Mouse (Mus musculus): ENCODE data around the gene Gpx6. TPM values are rescaled to one million over a fixed set of nuclear protein-coding genes. Genes with fewer than 3 reads are reported as not detected.

The Gpx6 gene
- polyA plus RNA-seq, 1 experiment from 2014 or later = 11.8 TPM

DNA sequence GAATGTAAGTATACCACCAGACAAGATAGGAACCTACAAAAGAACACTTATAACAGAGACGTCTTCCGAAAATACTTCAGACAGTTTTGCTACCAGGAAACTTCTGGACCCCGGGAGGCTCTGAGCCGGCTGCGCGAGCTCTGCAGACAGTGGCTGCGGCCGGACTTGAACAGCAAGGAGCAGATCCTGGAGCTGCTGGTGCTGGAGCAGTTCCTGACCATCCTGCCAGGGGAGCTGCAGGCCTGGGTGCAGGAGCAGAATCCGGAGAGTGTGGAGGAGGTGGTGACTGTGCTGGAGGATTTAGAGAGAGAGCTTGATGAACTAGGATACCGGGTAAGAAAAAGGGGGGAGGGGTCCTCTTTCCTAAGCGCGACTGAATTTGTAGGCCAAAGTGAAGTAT lies 51.8 kb downstream of the Gpx6 start:
- Histone ChIP-seq H3K9ac (replicated peaks; ENCODE audit: low read length) (peak overlapping the region; percentile 41), H3K4me3 (ENCODE audit: low read length) (peak overlapping the region; percentile 89), H3K27me3 (ENCODE audit: insufficient read depth, low read length) (no peaks in the 10 kb centered on the region), H3K4me1 (ENCODE audit: insufficient read depth, low read length) (peaks cover 19% of the 10 kb centered on the region), H3K27ac (ENCODE audit: low read length) (no peak overlapping the region), H3K36me3 (ENCODE audit: insufficient read depth, low read length) (peaks cover 11% of the 10 kb centered on the region), H3K4me2 (replicated peaks; ENCODE audit: low read depth, low read length) (peak overlapping the region; percentile 71), H3K9me3 (ENCODE audit: low read length) (no peaks in the 10 kb centered on the region)
- no peak for ATAC-seq (ENCODE audit: low FRiP score, low TSS enrichment)
- WGBS = 69% methylated on average over 12 of the region's 12 CpGs

DNA sequence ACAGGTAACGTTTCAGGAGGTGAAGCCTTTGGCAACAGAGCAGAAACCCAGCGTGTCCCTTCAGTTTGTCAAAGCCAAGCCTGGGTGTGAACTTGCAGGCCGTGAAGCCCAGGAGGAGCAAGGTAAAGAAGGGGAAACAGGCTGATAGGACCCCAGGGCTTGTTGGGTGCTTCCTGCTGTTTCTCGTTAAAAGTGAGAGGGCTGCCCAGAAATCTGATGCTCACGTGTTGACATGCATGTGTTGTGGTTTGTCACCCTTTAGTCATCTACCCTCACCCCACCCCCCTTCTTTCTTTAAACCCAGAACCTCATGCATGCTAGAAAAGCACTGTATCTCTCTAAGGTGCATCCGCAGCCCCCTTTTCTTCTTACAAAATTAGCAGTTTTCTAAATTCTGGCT lies 54.7 kb downstream of the Gpx6 start:
- no peak overlapping the region for H3K9ac ChIP-seq (replicated peaks; ENCODE audit: low read length)
- ATAC-seq (ENCODE audit: low FRiP score, low TSS enrichment) = no peak
- H3K4me2 ChIP-seq (replicated peaks; ENCODE audit: low read depth, low read length) = no peak overlapping the region
- peaks cover 19% of the 10 kb centered on the region for H3K4me1 ChIP-seq (ENCODE audit: insufficient read depth, low read length)
- no peaks in the 10 kb centered on the region for H3K27me3 ChIP-seq (ENCODE audit: insufficient read depth, low read length)
- no peak overlapping the region for H3K27ac ChIP-seq (ENCODE audit: low read length)
- no peaks in the 10 kb centered on the region for H3K9me3 ChIP-seq (ENCODE audit: low read length)
- H3K4me3 ChIP-seq (ENCODE audit: low read length) = no peak overlapping the region
- peaks cover 34% of the 10 kb centered on the region for H3K36me3 ChIP-seq (ENCODE audit: insufficient read depth, low read length)
- 86% methylated on average over 6 of the region's 6 CpGs for whole genome bisulfite sequencing

Other genes starting within 250 kb of the Gpx6 start
- not detected in 2 replicates for gene Olfr1370, start 237.2 kb upstream of the Gpx6 start, polyA plus RNA-seq (2015; fragmentation: Nextera tagmentation; extraction: Ambion mirVana)
- 0.05 TPM in 1 of 2 replicates, not detected in the other for gene Olfr1369-ps1, start 200.6 kb upstream of the Gpx6 start, polyA plus RNA-seq (2015; fragmentation: Nextera tagmentation; extraction: Ambion mirVana)
- not detected in 2 replicates for gene Olfr263, start 182.5 kb upstream of the Gpx6 start, polyA plus RNA-seq (2015; fragmentation: Nextera tagmentation; extraction: Ambion mirVana)
- not detected in 2 replicates for gene Olfr1368, start 166.3 kb upstream of the Gpx6 start, polyA plus RNA-seq (2015; fragmentation: Nextera tagmentation; extraction: Ambion mirVana)
- gene Trim27, start 132.7 kb upstream of the Gpx6 start, polyA plus RNA-seq (2015; fragmentation: Nextera tagmentation; extraction: Ambion mirVana) = 130 and 131 TPM in 2 replicates
- not detected in 2 replicates for gene Gpx5, start 19.4 kb upstream of the Gpx6 start, polyA plus RNA-seq (2015; fragmentation: Nextera tagmentation; extraction: Ambion mirVana)
- gene Olfr1367, start 34.8 kb downstream of the Gpx6 start, polyA plus RNA-seq (2015; fragmentation: Nextera tagmentation; extraction: Ambion mirVana) = not detected in 2 replicates
- 12.9 and 13.9 TPM in 2 replicates for gene Zscan12, start 50.7 kb downstream of the Gpx6 start, polyA plus RNA-seq (2015; fragmentation: Nextera tagmentation; extraction: Ambion mirVana)
- gene Zkscan3, start 90.6 kb downstream of the Gpx6 start, polyA plus RNA-seq (2015; fragmentation: Nextera tagmentation; extraction: Ambion mirVana) = 88.0 and 91.8 TPM in 2 replicates
- gene Pgbd1, start 128.9 kb downstream of the Gpx6 start, polyA plus RNA-seq (2015; fragmentation: Nextera tagmentation; extraction: Ambion mirVana) = 3.8 and 4.7 TPM in 2 replicates
- 22.9 and 32.2 TPM in 2 replicates for gene Zscan26, start 141.6 kb downstream of the Gpx6 start, polyA plus RNA-seq (2015; fragmentation: Nextera tagmentation; extraction: Ambion mirVana)
- gene Nkapl, start 156.4 kb downstream of the Gpx6 start, polyA plus RNA-seq (2015; fragmentation: Nextera tagmentation; extraction: Ambion mirVana) = 1.9 and 2.3 TPM in 2 replicates
- 4.5 TPM in 2 replicates for gene Zkscan4, start 166.8 kb downstream of the Gpx6 start, polyA plus RNA-seq (2015; fragmentation: Nextera tagmentation; extraction: Ambion mirVana)
- gene Gm10065, start 167.3 kb downstream of the Gpx6 start, polyA plus RNA-seq (2015; fragmentation: Nextera tagmentation; extraction: Ambion mirVana) = not detected in 2 replicates
- gene AK157302, start 183.1 kb downstream of the Gpx6 start, polyA plus RNA-seq (2015; fragmentation: Nextera tagmentation; extraction: Ambion mirVana) = 0.46 and 1.6 TPM in 2 replicates
- 9.9 and 19.3 TPM in 2 replicates for gene Gm11273, start 189.3 kb downstream of the Gpx6 start, polyA plus RNA-seq (2015; fragmentation: Nextera tagmentation; extraction: Ambion mirVana)
- 6.8 and 7.0 TPM in 2 replicates for gene Zkscan8, start 219.0 kb downstream of the Gpx6 start, polyA plus RNA-seq (2015; fragmentation: Nextera tagmentation; extraction: Ambion mirVana)
- gene Olfr1366, start 230.7 kb downstream of the Gpx6 start, polyA plus RNA-seq (2015; fragmentation: Nextera tagmentation; extraction: Ambion mirVana) = 0.16 and 0.17 TPM in 2 replicates
- gene Olfr1535, start 247.8 kb downstream of the Gpx6 start, polyA plus RNA-seq (2015; fragmentation: Nextera tagmentation; extraction: Ambion mirVana) = not detected in 2 replicates